Mouse (Mus musculus): Measurements from ENCODE around the gene Abhd17c. TPM values are rescaled to one million over a fixed set of nuclear protein-coding genes. Genes with fewer than 3 reads are reported as not detected.

Gene Abhd17c
- polyA plus RNA-seq, 1 experiment = 292 TPM

GRCm38 (mm10) chr7:84120142-84120760 lies 31.4 kb downstream of the Abhd17c start:
- Histone ChIP-seq H3K4me1 (ENCODE audit: control insufficient read depth, insufficient read depth, insufficient read length, low read length) (peaks cover 58% of the 10 kb centered on the region), H3K27me3 (ENCODE audit: control insufficient read depth, insufficient read depth, low read length) (no peaks in the 10 kb centered on the region), H3K27ac (ENCODE audit: insufficient read depth, low read depth, low read length) (peak overlapping the region; percentile 97), H3K36me3 (ENCODE audit: control insufficient read depth, insufficient read depth, low read length) (0 out of 2 replicates have a peak, but pooled peaks cover 4% of the 10 kb centered on the region), H3K4me3 (ENCODE audit: low read depth, low read length) (no peak overlapping the region)
- TF ChIP-seq CTCF (IDR thresholded peaks at IDR 0.05; ENCODE audit: extremely low read depth, insufficient read length, insufficient replicate concordance, low read depth, low read length) (no peak), POLR2A (IDR thresholded peaks at IDR 0.05; ENCODE audit: low read depth, low read length) (no peak)
- 24% methylated on average over 5 of the region's 5 CpGs for WGBS

GRCm38 (mm10) chr7:84119216-84120105 lies 32.2 kb downstream of the Abhd17c start:
- H3K4me3 ChIP-seq (ENCODE audit: low read depth, low read length) = no peak overlapping the region

GRCm38 (mm10) chr7:84117543-84118122 lies 34.1 kb downstream of the Abhd17c start:
- H3K4me1 ChIP-seq (ENCODE audit: control insufficient read depth, insufficient read depth, insufficient read length, low read length) = peaks cover 44% of the 10 kb centered on the region
- peak overlapping the region; percentile 97 for H3K27ac ChIP-seq (ENCODE audit: insufficient read depth, low read depth, low read length)

More at GRCm38 (mm10) chr7:84119216-84120105, 32.2 kb downstream of the Abhd17c start:
- Histone ChIP-seq H3K27me3 (ENCODE audit: control insufficient read depth, insufficient read depth, low read length) (no peaks in the 10 kb centered on the region), H3K4me1 (ENCODE audit: control insufficient read depth, insufficient read depth, insufficient read length, low read length) (peaks cover 57% of the 10 kb centered on the region), H3K27ac (ENCODE audit: insufficient read depth, low read depth, low read length) (peak overlapping the region; percentile 97), H3K36me3 (ENCODE audit: control insufficient read depth, insufficient read depth, low read length) (peaks cover 7% of the 10 kb centered on the region; the same call in 1 of the 2 replicates)
- 36% methylated on average over 12 of the region's 12 CpGs for WGBS
- TF ChIP-seq POLR2A (IDR thresholded peaks at IDR 0.05; ENCODE audit: low read depth, low read length) (no peak), CTCF (IDR thresholded peaks at IDR 0.05; ENCODE audit: extremely low read depth, insufficient read length, insufficient replicate concordance, low read depth, low read length) (no peak)

GRCm38 (mm10) chr7:84116621-84117542 lies 34.8 kb downstream of the Abhd17c start:
- 57% methylated on average over 7 of the region's 7 CpGs for WGBS
- Histone ChIP-seq H3K36me3 (ENCODE audit: control insufficient read depth, insufficient read depth, low read length) (peaks cover 17% of the 10 kb centered on the region), H3K4me1 (ENCODE audit: control insufficient read depth, insufficient read depth, insufficient read length, low read length) (peaks cover 43% of the 10 kb centered on the region), H3K27ac (ENCODE audit: insufficient read depth, low read depth, low read length) (peak overlapping the region; percentile 80), H3K27me3 (ENCODE audit: control insufficient read depth, insufficient read depth, low read length) (no peaks in the 10 kb centered on the region), H3K4me3 (ENCODE audit: low read depth, low read length) (no peak overlapping the region)
- no peak for TF ChIP-seq POLR2A (IDR thresholded peaks at IDR 0.05; ENCODE audit: low read depth, low read length)
- no peak for TF ChIP-seq CTCF (IDR thresholded peaks at IDR 0.05; ENCODE audit: extremely low read depth, insufficient read length, insufficient replicate concordance, low read depth, low read length)

More at GRCm38 (mm10) chr7:84117543-84118122, 34.1 kb downstream of the Abhd17c start:
- WGBS = 24% methylated on average over 6 of the region's 6 CpGs
- no peak for TF ChIP-seq CTCF (IDR thresholded peaks at IDR 0.05; ENCODE audit: extremely low read depth, insufficient read length, insufficient replicate concordance, low read depth, low read length)
- TF ChIP-seq POLR2A (IDR thresholded peaks at IDR 0.05; ENCODE audit: low read depth, low read length) = no peak
- no peak overlapping the region for H3K4me3 ChIP-seq (ENCODE audit: low read depth, low read length)
- no peaks in the 10 kb centered on the region for H3K27me3 ChIP-seq (ENCODE audit: control insufficient read depth, insufficient read depth, low read length)
- H3K36me3 ChIP-seq (ENCODE audit: control insufficient read depth, insufficient read depth, low read length) = peaks cover 17% of the 10 kb centered on the region

- no peaks in the 10 kb centered on the region for H3K27me3 ChIP-seq (ENCODE audit: control insufficient read depth, insufficient read depth, low read length)
- no peak overlapping the region for H3K4me3 ChIP-seq (ENCODE audit: low read depth, low read length)
- H3K36me3 ChIP-seq (ENCODE audit: control insufficient read depth, insufficient read depth, low read length) = peaks cover 26% of the 10 kb centered on the region
- 53% methylated on average over 2 of the region's 2 CpGs for WGBS
- TF ChIP-seq POLR2A (IDR thresholded peaks at IDR 0.05; ENCODE audit: low read depth, low read length) (no peak), CTCF (IDR thresholded peaks at IDR 0.05; ENCODE audit: extremely low read depth, insufficient read length, insufficient replicate concordance, low read depth, low read length) (no peak)
- H3K4me1 ChIP-seq (ENCODE audit: control insufficient read depth, insufficient read depth, insufficient read length, low read length) = peaks cover 44% of the 10 kb centered on the region
- no peak overlapping the region for H3K27ac ChIP-seq (ENCODE audit: insufficient read depth, low read depth, low read length)
These were observed 36.3 kb downstream of the Abhd17c start for GRCm38 (mm10) chr7:84115385-84115784.

GRCm38 (mm10) chr7:84114775-84115174 lies 36.9 kb downstream of the Abhd17c start:
- H3K27ac ChIP-seq (ENCODE audit: insufficient read depth, low read depth, low read length) = no peak overlapping the region
- H3K4me1 ChIP-seq (ENCODE audit: control insufficient read depth, insufficient read depth, insufficient read length, low read length) = peaks cover 40% of the 10 kb centered on the region
- 83% methylated on average over 3 of the region's 3 CpGs for WGBS
- no peak overlapping the region for H3K4me3 ChIP-seq (ENCODE audit: low read depth, low read length)
- no peak for TF ChIP-seq POLR2A (IDR thresholded peaks at IDR 0.05; ENCODE audit: low read depth, low read length)
- no peak for TF ChIP-seq CTCF (IDR thresholded peaks at IDR 0.05; ENCODE audit: extremely low read depth, insufficient read length, insufficient replicate concordance, low read depth, low read length)
- no peaks in the 10 kb centered on the region for H3K27me3 ChIP-seq (ENCODE audit: control insufficient read depth, insufficient read depth, low read length)
- H3K36me3 ChIP-seq (ENCODE audit: control insufficient read depth, insufficient read depth, low read length) = peaks cover 31% of the 10 kb centered on the region

All from small intestine, adult 2 months (tissue).